Mouse (Mus musculus) urinary bladder, postnatal 0 days (tissue): Measurements from ENCODE around the gene Ran. TPM values are rescaled to one million over a fixed set of nuclear protein-coding genes. Genes with fewer than 3 reads are reported as not detected.

Experiments used
- polyA plus RNA-seq: library from polyadenylated mRNA; unstranded; fragments of >200 nt; fragmentation: Nextera tagmentation; extraction: Ambion mirVana; gene quantifications from 2 replicates; pipeline ENCODE4 v1.2.1, GENCODE M21; 2015

Gene Ran
- 212 and 271 TPM in 2 replicates for polyA plus RNA-seq

GRCm38 (mm10) chr5:129019497-129020299, at the start of gene Ran:
Ran (plus strand) TSS chr5:129020069.

GRCm38 (mm10) chr5:129008412-129008826, 11.4 kb upstream of the Ran start, which contains the start of gene Stx2:
Stx2 (minus strand) TSS chr5:129008574.

Other genes starting within 250 kb of the Ran start
- gene Rimbp2, start 66.6 kb upstream of the Ran start, polyA plus RNA-seq = not detected in 2 replicates
- 28.0 and 35.8 TPM in 2 replicates for gene Stx2, start 11.5 kb upstream of the Ran start, polyA plus RNA-seq
- 39.7 and 41.2 TPM in 2 replicates for gene Adgrd1, start 76.7 kb downstream of the Ran start, polyA plus RNA-seq